In genomic region chr19:7161064-7161463, GRCm38 (mm10) we compare ENCODE assay signal across 18 mouse cellular contexts. TPM values are rescaled to one million over a fixed set of nuclear protein-coding genes. Genes with fewer than 3 reads are reported as not detected.
DNase-seq lines count a peak whose midpoint lies in the region; ATAC-seq and TF ChIP-seq lines count a peak whose summit lies in the region.
"Had no signal": no experiment of that assay in that cellular context is flagged by ENCODE, and none has a peak within 500 bp of the region (broad histone marks: within the 10 kb centered on the region; RNA-seq: fewer than 3 reads in every experiment).

No protein-coding gene starts in this region.

- H3K4me3 ChIP-seq in hindbrain, embryonic 10.5 days: no peak overlapping the region
- H3K4me3 ChIP-seq in hindbrain, embryonic 11.5 days (ENCODE audit: low read depth, low read length): no peak overlapping the region
- no peak overlapping the region for H3K4me3 ChIP-seq in midbrain, embryonic 13.5 days (replicated peaks)
- H3K4me3 ChIP-seq in midbrain, postnatal 0 days (ENCODE audit: low read depth, low read length): no peak overlapping the region
- H3K4me3 ChIP-seq in C2C12 (ENCODE audit: insufficient read depth, poor library complexity, severe bottlenecking) (no peak overlapping the region), myocyte (no peak overlapping the region)
- H3K4me3 ChIP-seq in heart, embryonic 11.5 days (ENCODE audit: low read depth, low read length): no peak overlapping the region
- H3K4me3 ChIP-seq: embryonic facial prominence, embryonic 13.5 days; hindbrain, embryonic 15.5 days had no signal

- H3K4me1 ChIP-seq in hindbrain, embryonic 10.5 days (replicated peaks): peaks cover 83% of the 10 kb centered on the region
- H3K4me1 ChIP-seq in hindbrain, embryonic 11.5 days (replicated peaks; ENCODE audit: control insufficient read depth, insufficient read depth, low read length): peaks cover 24% of the 10 kb centered on the region
- H3K4me1 ChIP-seq in midbrain, embryonic 13.5 days (replicated peaks): peaks cover 67% of the 10 kb centered on the region
- peaks cover 14% of the 10 kb centered on the region; the same call in 1 of the 2 replicates for H3K4me1 ChIP-seq in midbrain, postnatal 0 days (ENCODE audit: insufficient read depth, low read length)
- H3K4me1 ChIP-seq in heart, embryonic 11.5 days (ENCODE audit: control insufficient read depth, insufficient read depth, low read length): peaks cover 30% of the 10 kb centered on the region

- H3K36me3 ChIP-seq in hindbrain, embryonic 10.5 days: no peaks in the 10 kb centered on the region
- no peaks in the 10 kb centered on the region for H3K36me3 ChIP-seq in hindbrain, embryonic 11.5 days (ENCODE audit: control insufficient read depth, insufficient read depth, low read length)
- no peaks in the 10 kb centered on the region for H3K36me3 ChIP-seq in midbrain, embryonic 13.5 days
- H3K36me3 ChIP-seq in midbrain, postnatal 0 days (ENCODE audit: insufficient read depth, low read length): no peaks in the 10 kb centered on the region
- H3K36me3 ChIP-seq in C2C12 (ENCODE audit: control insufficient read depth, insufficient read depth) (no peaks in the 10 kb centered on the region), myocyte (ENCODE audit: control insufficient read depth, insufficient read depth) (no peaks in the 10 kb centered on the region)
- no peaks in the 10 kb centered on the region for H3K36me3 ChIP-seq in heart, embryonic 11.5 days (ENCODE audit: control insufficient read depth, insufficient read depth, low read length)
- H3K36me3 ChIP-seq: embryonic facial prominence, embryonic 13.5 days; hindbrain, embryonic 15.5 days had no signal

- WGBS in hindbrain, embryonic 10.5 days: 68% methylated on average over 3 of the region's 3 CpGs
- 60% methylated on average over 3 of the region's 3 CpGs for WGBS in hindbrain, embryonic 11.5 days
- 77% methylated on average over 3 of the region's 3 CpGs for WGBS in midbrain, embryonic 13.5 days
- WGBS in midbrain, postnatal 0 days: 84% methylated on average over 3 of the region's 3 CpGs
- WGBS in heart, embryonic 11.5 days (ENCODE audit: insufficient replicate concordance): 71% methylated on average over 3 of the region's 3 CpGs

- no peak overlapping the region for H3K9ac ChIP-seq in hindbrain, embryonic 11.5 days (ENCODE audit: low read depth, low read length)
- H3K9ac ChIP-seq in midbrain, embryonic 13.5 days (replicated peaks): no peak overlapping the region
- no peak overlapping the region for H3K9ac ChIP-seq in midbrain, postnatal 0 days (replicated peaks; ENCODE audit: low read length, poor library complexity, severe bottlenecking)
- no peak overlapping the region for H3K9ac ChIP-seq in heart, embryonic 11.5 days (ENCODE audit: low read depth, low read length)

- ATAC-seq in hindbrain, embryonic 11.5 days (ENCODE audit: low FRiP score): no peak
- no peak for ATAC-seq in midbrain, embryonic 13.5 days
- no peak for ATAC-seq in midbrain, postnatal 0 days (ENCODE audit: low FRiP score)
- ATAC-seq in heart, embryonic 11.5 days (replicated peaks; ENCODE audit: insufficient number of reproducible peaks, low FRiP score, low TSS enrichment): no peak
- ATAC-seq: Patski had no signal

- no peak for TF ChIP-seq CTCF in midbrain, postnatal 0 days (IDR thresholded peaks at IDR 0.05)
- no peak for TF ChIP-seq CTCF in C2C12 (IDR thresholded peaks at IDR 0.05; ENCODE audit: control insufficient read depth, insufficient read depth, insufficient read length)

- H3K27ac ChIP-seq in hindbrain, embryonic 10.5 days: peak overlapping the region; percentile 84; the same call in 1 of the 2 replicates
- no peak overlapping the region for H3K27ac ChIP-seq in hindbrain, embryonic 11.5 days (ENCODE audit: low read depth, low read length)
- H3K27ac ChIP-seq in midbrain, embryonic 13.5 days: peak overlapping the region; percentile 68; the same call in 1 of the 2 replicates
- no peak overlapping the region for H3K27ac ChIP-seq in midbrain, postnatal 0 days (ENCODE audit: low read depth, low read length)
- H3K27ac ChIP-seq in heart, embryonic 11.5 days (ENCODE audit: low read depth, low read length): no peak overlapping the region
- H3K27ac ChIP-seq: embryonic facial prominence, embryonic 13.5 days; hindbrain, embryonic 15.5 days had no signal

- intact Hi-C loops in left cerebral cortex, postnatal 36 days (cut with DNase I): loop anchor here (2.0 kb wide), 1 partner anchor 92 kb away; no protein-coding TSS in a partner anchor

- H3K79me2 ChIP-seq in C2C12 (ENCODE audit: control insufficient read depth, insufficient read depth): no peaks in the 10 kb centered on the region
- H3K79me2 ChIP-seq in myocyte (ENCODE audit: control insufficient read depth, insufficient read depth): no peaks in the 10 kb centered on the region

- H3ac ChIP-seq in C2C12 (ENCODE audit: control insufficient read depth, insufficient read length, low read depth) (no peak overlapping the region), myocyte (ENCODE audit: control insufficient read depth, insufficient read length) (no peak overlapping the region)

- H3K79me3 ChIP-seq in C2C12 (ENCODE audit: low read depth): no peaks in the 10 kb centered on the region

- H3K9me3 ChIP-seq in hindbrain, embryonic 10.5 days: no peaks in the 10 kb centered on the region
- H3K9me3 ChIP-seq in hindbrain, embryonic 11.5 days (ENCODE audit: control insufficient read depth, low read length): no peaks in the 10 kb centered on the region
- no peaks in the 10 kb centered on the region for H3K9me3 ChIP-seq in midbrain, embryonic 13.5 days
- no peaks in the 10 kb centered on the region for H3K9me3 ChIP-seq in midbrain, postnatal 0 days (ENCODE audit: low read length)
- no peaks in the 10 kb centered on the region for H3K9me3 ChIP-seq in heart, embryonic 11.5 days (replicated peaks; ENCODE audit: control insufficient read depth, low read length)
- H3K9me3 ChIP-seq: embryonic facial prominence, embryonic 13.5 days; hindbrain, embryonic 15.5 days had no signal

- no peak for TF ChIP-seq POLR2A in myocyte (IDR thresholded peaks at IDR 0.05; ENCODE audit: insufficient read length, low read depth)

- DNase-seq in hindbrain, embryonic 10.5 days (ENCODE audit: low spot score): no peak
- DNase-seq in hindbrain, embryonic 11.5 days (ENCODE audit: low spot score): no peak
- no peak for DNase-seq in midbrain, postnatal 0 days (ENCODE audit: low spot score)
- DNase-seq in left cerebral cortex, postnatal 36 days (ENCODE audit: low spot score in 2 of 2): no peak
- DNase-seq: adrenal gland, adult 2 months; adrenal gland, postnatal 25 days; B cell, adult 2 months; gastrocnemius, postnatal 36 days; heart, adult 11 months had no signal

- H3K4me2 ChIP-seq in hindbrain, embryonic 11.5 days (replicated peaks; ENCODE audit: low read depth, low read length): no peak overlapping the region
- H3K4me2 ChIP-seq in midbrain, embryonic 13.5 days (replicated peaks): no peak overlapping the region
- no peak overlapping the region for H3K4me2 ChIP-seq in midbrain, postnatal 0 days (ENCODE audit: low read depth, low read length, poor library complexity, severe bottlenecking)
- no peak overlapping the region for H3K4me2 ChIP-seq in myocyte (ENCODE audit: low read depth)
- no peak overlapping the region for H3K4me2 ChIP-seq in heart, embryonic 11.5 days

- peaks cover 98% of the 10 kb centered on the region for H3K27me3 ChIP-seq in hindbrain, embryonic 10.5 days (ENCODE audit: insufficient read depth, poor library complexity, severe bottlenecking)
- H3K27me3 ChIP-seq in hindbrain, embryonic 11.5 days (ENCODE audit: control insufficient read depth, insufficient read depth, low read length): peaks cover 30% of the 10 kb centered on the region
- H3K27me3 ChIP-seq in midbrain, embryonic 13.5 days: peaks cover 61% of the 10 kb centered on the region
- no peaks in the 10 kb centered on the region for H3K27me3 ChIP-seq in midbrain, postnatal 0 days (ENCODE audit: insufficient read depth, low read length)
- peaks cover 15% of the 10 kb centered on the region for H3K27me3 ChIP-seq in C2C12 (ENCODE audit: control insufficient read depth, insufficient read depth, insufficient read length)
- peaks cover 15% of the 10 kb centered on the region for H3K27me3 ChIP-seq in myocyte (ENCODE audit: control insufficient read depth, insufficient read depth, insufficient read length)
- H3K27me3 ChIP-seq in heart, embryonic 11.5 days (ENCODE audit: control insufficient read depth, insufficient read depth, low read length): peaks cover 59% of the 10 kb centered on the region
- H3K27me3 ChIP-seq: Patski had no signal

RNA-seq across cellular contexts. Expression of gene Otub1, which starts 45.1 kb away (rescaled TPM):
- 273 and 309 TPM in 2 replicates for polyA plus RNA-seq in hindbrain, embryonic 10.5 days (2016; fragmentation: Nextera tagmentation; extraction: Ambion mirVana)
- polyA plus RNA-seq in hindbrain, embryonic 11.5 days (2014; fragmentation: Nextera tagmentation; extraction: Ambion mirVana): 246 and 250 TPM in 2 replicates
- polyA plus RNA-seq in midbrain, embryonic 13.5 days (2015; fragmentation: Nextera tagmentation; extraction: Ambion mirVana): 247 and 260 TPM in 2 replicates
- total RNA-seq in midbrain, postnatal 0 days (2014; rRNA removed): 236 and 242 TPM in 2 replicates
- polyA plus RNA-seq in midbrain, postnatal 0 days (2015; fragmentation: Nextera tagmentation; extraction: Ambion mirVana): 257 and 277 TPM in 2 replicates
- polyA plus RNA-seq in C2C12 (2012; fragmentation: generic; extraction: Trizol) (121 TPM), myocyte (2012; fragmentation: generic; extraction: Trizol) (112 TPM)
- polyA plus RNA-seq in heart, embryonic 11.5 days (2014; fragmentation: Nextera tagmentation; extraction: Ambion mirVana): 172 and 186 TPM in 2 replicates
- 100 to 1,000 TPM; 253 to 285 TPM for total RNA-seq in left cerebral cortex, postnatal 36 days (2021)

RNA-seq across cellular contexts. Expression of gene Flrt1, which starts 55.5 kb away (rescaled TPM):
- polyA plus RNA-seq in hindbrain, embryonic 10.5 days (2016; fragmentation: Nextera tagmentation; extraction: Ambion mirVana): 3.1 and 4.0 TPM in 2 replicates
- polyA plus RNA-seq in hindbrain, embryonic 11.5 days (2014; fragmentation: Nextera tagmentation; extraction: Ambion mirVana): 4.6 and 5.6 TPM in 2 replicates
- 8.3 and 9.2 TPM in 2 replicates for polyA plus RNA-seq in midbrain, embryonic 13.5 days (2015; fragmentation: Nextera tagmentation; extraction: Ambion mirVana)
- total RNA-seq in midbrain, postnatal 0 days (2014; rRNA removed): 9.9 and 11.4 TPM in 2 replicates
- polyA plus RNA-seq in midbrain, postnatal 0 days (2015; fragmentation: Nextera tagmentation; extraction: Ambion mirVana): 9.8 and 11.9 TPM in 2 replicates
- polyA plus RNA-seq in C2C12 (2012; fragmentation: generic; extraction: Trizol) (0.08 TPM), myocyte (2012; fragmentation: generic; extraction: Trizol) (1.2 TPM)
- 0.79 and 0.97 TPM in 2 replicates for polyA plus RNA-seq in heart, embryonic 11.5 days (2014; fragmentation: Nextera tagmentation; extraction: Ambion mirVana)
- 10 to 100 TPM; 36.2 to 41.7 TPM for total RNA-seq in left cerebral cortex, postnatal 36 days (2021)
- total RNA-seq: hematopoietic stem cell, adult 5-6 weeks; MEL had no signal

RNA-seq across cellular contexts. Expression of gene Cox8a, which starts 56.4 kb away (rescaled TPM):
- 914 and 944 TPM in 2 replicates for polyA plus RNA-seq in hindbrain, embryonic 10.5 days (2016; fragmentation: Nextera tagmentation; extraction: Ambion mirVana)
- polyA plus RNA-seq in hindbrain, embryonic 11.5 days (2014; fragmentation: Nextera tagmentation; extraction: Ambion mirVana): 762 and 780 TPM in 2 replicates
- polyA plus RNA-seq in midbrain, embryonic 13.5 days (2015; fragmentation: Nextera tagmentation; extraction: Ambion mirVana): 750 and 771 TPM in 2 replicates
- 1,114 and 1,471 TPM in 2 replicates for total RNA-seq in midbrain, postnatal 0 days (2014; rRNA removed)
- 1,645 and 1,756 TPM in 2 replicates for polyA plus RNA-seq in midbrain, postnatal 0 days (2015; fragmentation: Nextera tagmentation; extraction: Ambion mirVana)
- polyA plus RNA-seq in C2C12 (2012; fragmentation: generic; extraction: Trizol) (960 TPM), myocyte (2012; fragmentation: generic; extraction: Trizol) (1,011 TPM)
- 1,752 and 1,771 TPM in 2 replicates for polyA plus RNA-seq in heart, embryonic 11.5 days (2014; fragmentation: Nextera tagmentation; extraction: Ambion mirVana)
- 1,000 to 10,000 TPM in 1 of 2 experiments, 100 to 1,000 TPM in 1; 989 to 1,090 TPM for total RNA-seq in left cerebral cortex, postnatal 36 days (2021)

Comparison
In these comparisons a context has a peak if more than half of its experiments do, and no peak if none do; other contexts are left out.
1. H3K27ac ChIP-seq: peak in hindbrain, embryonic 10.5 days (single experiment) and midbrain, embryonic 13.5 days (single experiment); none in hindbrain, embryonic 11.5 days (single experiment), midbrain, postnatal 0 days (single experiment) and heart, embryonic 11.5 days (single experiment).